Mouse (Mus musculus) telencephalon, adult 2 months (tissue): ENCODE measurements at regions not wholly inside any gene's neighbourhood (a gene's known extent, or its start where the extent isn't known, plus 50 kb on each side); places are given as distances from the start of the nearest gene placed in this dataset.
A peak's percentile ranks its signal among the peaks of the same experiment; 100 is the strongest.
"Not testable (repeated sequence)": the region's sequence is repeated elsewhere in the genome, so short reads cannot be mapped to it uniquely, and the experiment has no call there.

Experiments used
- DNase-seq: peaks from one replicate; pipeline ENCODE4 v3.0.0-alpha.2; 2011; ENCODE audit warnings: low read depth, low spot score

GRCm38 (mm10) chr9:43520931-43521330 is 210.3 kb downstream of the Trim29 start:
- DNase-seq = peak; percentile 40

GRCm38 (mm10) chr9:43524947-43525565 is 214.4 kb downstream of the Trim29 start:
- no peak for DNase-seq

GRCm38 (mm10) chr9:43532187-43532586 is 211.6 kb upstream of the Nectin1 start:
- no peak for DNase-seq

- no peak for DNase-seq
Measured at GRCm38 (mm10) chr9:43535967-43536366, 207.8 kb upstream of the Nectin1 start.

- DNase-seq = peak; percentile 85
Measured at GRCm38 (mm10) chr9:43537121-43537520, 206.7 kb upstream of the Nectin1 start.

- DNase-seq = no peak
Measured at GRCm38 (mm10) chr9:43540131-43540530, 203.7 kb upstream of the Nectin1 start.

- DNase-seq = no peak
Measured at GRCm38 (mm10) chr9:43541234-43541633, 202.6 kb upstream of the Nectin1 start.

GRCm38 (mm10) chr9:43542077-43542654 is 201.6 kb upstream of the Nectin1 start:
- DNase-seq = no peak

GRCm38 (mm10) chr9:43545081-43545565 is 198.7 kb upstream of the Nectin1 start:
- peak; percentile 77 for DNase-seq

GRCm38 (mm10) chr9:43548883-43549282 is 194.9 kb upstream of the Nectin1 start:
- DNase-seq = peak; percentile 65

GRCm38 (mm10) chr9:43549293-43549692 is 194.5 kb upstream of the Nectin1 start:
- no peak for DNase-seq

GRCm38 (mm10) chr9:43552758-43553157 is 191.0 kb upstream of the Nectin1 start:
- not testable (repeated sequence) for DNase-seq

- DNase-seq = no peak
Measured at GRCm38 (mm10) chr9:43562016-43562415, 181.8 kb upstream of the Nectin1 start.

GRCm38 (mm10) chr9:43564239-43564906 is 179.4 kb upstream of the Nectin1 start:
- no peak for DNase-seq

GRCm38 (mm10) chr9:43568851-43569250 is 174.9 kb upstream of the Nectin1 start:
- no peak for DNase-seq

- no peak for DNase-seq
Measured at GRCm38 (mm10) chr9:43571086-43571485, 172.7 kb upstream of the Nectin1 start.

GRCm38 (mm10) chr9:43575659-43576058 is 168.1 kb upstream of the Nectin1 start:
- DNase-seq = no peak

GRCm38 (mm10) chr9:43580653-43581052 is 163.1 kb upstream of the Nectin1 start:
- DNase-seq = no peak

GRCm38 (mm10) chr9:43585616-43586015 is 158.2 kb upstream of the Nectin1 start:
- DNase-seq = no peak

GRCm38 (mm10) chr9:43593236-43593635 is 150.5 kb upstream of the Nectin1 start:
- DNase-seq = peak; percentile 76

GRCm38 (mm10) chr9:43594814-43595213 is 149.0 kb upstream of the Nectin1 start:
- no peak for DNase-seq

GRCm38 (mm10) chr9:43595461-43595860 is 148.3 kb upstream of the Nectin1 start:
- DNase-seq = no peak

GRCm38 (mm10) chr9:43600396-43600795 is 143.4 kb upstream of the Nectin1 start:
- no peak for DNase-seq
